Mouse (Mus musculus): ENCODE measurements around the gene Edem1. TPM values are rescaled to one million over a fixed set of nuclear protein-coding genes. Genes with fewer than 3 reads are reported as not detected.

Gene Edem1
- polyA plus RNA-seq (2015; fragmentation: Nextera tagmentation; extraction: Ambion mirVana), result 25.1 TPM in 2 replicates

- H3K4me3 ChIP-seq (replicated peaks), result peak within 1 kb of the TSS; percentile 97
- no peaks in the 10 kb centered on the region for H3K27me3 ChIP-seq
- H3K4me1 ChIP-seq, result peaks cover 19% of the 10 kb centered on the region
- H3K4me2 ChIP-seq, result peak within 1 kb of the TSS; percentile 75
- peak within 1 kb of the TSS; percentile 90 for H3K27ac ChIP-seq
- H3K36me3 ChIP-seq, result peaks cover 12% of the 10 kb centered on the region
- peak within 1 kb of the TSS; percentile 94 for H3K9ac ChIP-seq
- ATAC-seq (replicated peaks; ENCODE audit: low FRiP score), result peak; percentile 99
- H3K9me3 ChIP-seq (replicated peaks), result no peaks in the 10 kb centered on the region
- WGBS, result under 1% methylated on average over 67 of the region's 67 CpGs
Observed at GRCm38 (mm10) chr6:108828234-108828868, at the start of gene Edem1. Gene Edem1 (plus strand): TSS chr6:108828641.

GRCm38 (mm10) chr6:108781865-108782264, 46.6 kb upstream of the Edem1 start:
- ATAC-seq (replicated peaks; ENCODE audit: low FRiP score), result no peak
- H3K4me3 ChIP-seq (replicated peaks), result no peak overlapping the region

DNA sequence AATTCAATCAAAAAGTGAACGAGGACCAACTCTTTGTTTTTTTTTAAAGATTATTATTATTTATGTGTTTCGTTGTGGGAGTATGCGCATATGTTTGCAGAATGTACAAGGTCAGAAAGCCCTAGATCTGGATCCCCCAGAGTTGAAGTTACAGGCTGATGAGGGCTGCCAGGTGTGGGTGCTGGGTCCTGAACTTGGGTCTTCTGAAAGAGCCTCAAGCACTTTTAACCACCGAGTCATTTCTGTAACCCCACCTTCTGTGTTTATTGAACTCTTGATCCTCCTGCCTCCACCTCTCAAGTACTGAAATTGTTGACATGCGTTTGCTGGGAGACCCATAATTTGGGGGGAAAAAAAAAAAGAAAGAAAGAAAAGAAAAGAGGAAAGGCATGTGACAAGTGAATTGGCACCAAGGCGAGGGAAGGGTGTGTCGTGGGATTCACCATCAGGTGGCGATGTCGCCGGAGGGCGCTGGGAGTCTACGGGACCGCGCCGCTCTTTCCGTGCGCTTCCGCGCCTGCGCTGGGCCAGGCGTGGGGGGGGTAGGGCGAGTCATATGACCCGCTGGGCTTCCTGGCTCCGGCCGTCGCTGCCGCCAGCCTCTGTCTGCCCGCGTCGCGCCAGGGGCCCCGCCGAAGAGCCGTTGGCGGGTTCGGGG, 45.8 kb upstream of the Edem1 start, which contains the start of gene Arl8b:
Arl8b (plus strand) TSS at position 574 of the 658 bp plus-strand sequence.
- no peaks in the 10 kb centered on the region for H3K27me3 ChIP-seq
- no peaks in the 10 kb centered on the region for H3K9me3 ChIP-seq (replicated peaks)
- no peaks in the 10 kb centered on the region for H3K36me3 ChIP-seq
- peak within 1 kb of the TSS; percentile 81 for H3K4me2 ChIP-seq
- WGBS, result 10% methylated on average over 36 of the region's 36 CpGs
- peak within 1 kb of the TSS; percentile 87 for H3K27ac ChIP-seq
- H3K4me1 ChIP-seq, result peaks cover 21% of the 10 kb centered on the region
- ATAC-seq (replicated peaks; ENCODE audit: low FRiP score), result peak; percentile 96
- peak within 1 kb of the TSS; percentile 99 for H3K9ac ChIP-seq
- H3K4me3 ChIP-seq (replicated peaks), result peak within 1 kb of the TSS; percentile 100

More at GRCm38 (mm10) chr6:108781865-108782264, 46.6 kb upstream of the Edem1 start:
- Histone ChIP-seq H3K9me3 (replicated peaks) (no peaks in the 10 kb centered on the region), H3K27me3 (no peaks in the 10 kb centered on the region), H3K36me3 (no peaks in the 10 kb centered on the region), H3K27ac (no peak overlapping the region), H3K4me2 (no peak overlapping the region), H3K9ac (no peak overlapping the region), H3K4me1 (peaks cover 21% of the 10 kb centered on the region)
- 73% methylated on average over 6 of the region's 6 CpGs for WGBS

DNA sequence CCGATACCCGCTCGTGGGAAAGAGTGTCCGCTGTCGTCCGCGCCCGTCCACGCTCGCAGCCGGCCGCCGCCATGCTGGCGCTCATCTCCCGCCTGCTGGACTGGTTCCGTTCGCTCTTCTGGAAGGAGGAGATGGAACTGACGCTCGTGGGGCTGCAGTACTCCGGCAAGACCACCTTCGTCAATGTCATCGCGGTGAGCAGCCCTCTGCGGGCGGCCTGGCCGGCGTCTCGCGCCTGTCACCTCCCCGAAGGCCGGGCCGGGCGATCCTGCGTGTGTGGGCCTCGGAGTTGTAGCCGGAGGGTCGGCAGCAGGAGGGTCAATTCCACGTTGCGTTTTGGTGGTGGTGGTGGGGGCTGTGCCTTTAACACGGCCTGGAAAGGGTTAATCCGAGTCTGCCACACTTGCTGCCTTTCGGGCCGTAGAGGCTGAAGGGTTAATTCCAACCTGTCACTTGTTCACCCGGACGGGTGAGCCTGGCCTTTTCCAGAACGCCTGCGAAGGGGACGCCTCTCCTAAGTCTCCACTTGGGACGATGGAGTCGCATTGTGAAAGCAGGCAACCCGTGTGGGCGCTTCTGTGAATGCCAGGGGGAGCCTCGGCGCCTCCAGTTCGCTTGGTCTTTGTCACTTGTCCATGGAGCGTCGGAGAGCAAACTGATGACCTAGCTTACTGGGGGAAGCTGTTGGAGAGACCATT, 45.1 kb upstream of the Edem1 start:
- Histone ChIP-seq H3K4me3 (replicated peaks) (peak overlapping the region; percentile 100), H3K27ac (peak overlapping the region; percentile 87), H3K9ac (peak overlapping the region; percentile 99), H3K27me3 (no peaks in the 10 kb centered on the region), H3K4me1 (peaks cover 21% of the 10 kb centered on the region), H3K4me2 (peak overlapping the region; percentile 81), H3K36me3 (no peaks in the 10 kb centered on the region), H3K9me3 (replicated peaks) (no peaks in the 10 kb centered on the region)
- peak; percentile 79 for ATAC-seq (replicated peaks; ENCODE audit: low FRiP score)
- WGBS, result under 1% methylated on average over 57 of the region's 57 CpGs

- 15% methylated on average over 11 of the region's 11 CpGs for WGBS
- Histone ChIP-seq H3K27ac (peak overlapping the region; percentile 87), H3K4me1 (peaks cover 21% of the 10 kb centered on the region)
Observed at GRCm38 (mm10) chr6:108784056-108784455, 44.4 kb upstream of the Edem1 start.

GRCm38 (mm10) chr6:108784796-108785195, 43.6 kb upstream of the Edem1 start:
- 22% methylated on average over 5 of the region's 5 CpGs for WGBS
- Histone ChIP-seq H3K9ac (no peak overlapping the region), H3K4me2 (peak overlapping the region; percentile 81), H3K27me3 (no peaks in the 10 kb centered on the region), H3K36me3 (no peaks in the 10 kb centered on the region), H3K9me3 (replicated peaks) (no peaks in the 10 kb centered on the region), H3K4me1 (peaks cover 21% of the 10 kb centered on the region), H3K27ac (no peak overlapping the region), H3K4me3 (replicated peaks) (peak overlapping the region; percentile 100)
- ATAC-seq (replicated peaks; ENCODE audit: low FRiP score), result 0 out of 2 replicates have a peak, but pooled peaks have one; percentile 20

More at GRCm38 (mm10) chr6:108784056-108784455, 44.4 kb upstream of the Edem1 start:
- H3K4me2 ChIP-seq, result peak overlapping the region; percentile 81
- peak overlapping the region; percentile 99 for H3K9ac ChIP-seq
- H3K27me3 ChIP-seq, result no peaks in the 10 kb centered on the region
- no peaks in the 10 kb centered on the region for H3K9me3 ChIP-seq (replicated peaks)
- no peak for ATAC-seq (replicated peaks; ENCODE audit: low FRiP score)
- H3K36me3 ChIP-seq, result no peaks in the 10 kb centered on the region
- H3K4me3 ChIP-seq (replicated peaks), result peak overlapping the region; percentile 100

GRCm38 (mm10) chr6:108785551-108785950, 42.9 kb upstream of the Edem1 start:
- no peak for ATAC-seq (replicated peaks; ENCODE audit: low FRiP score)
- Histone ChIP-seq H3K4me2 (peak overlapping the region; percentile 81; the same call in 1 of the 2 replicates), H3K27ac (no peak overlapping the region), H3K9ac (no peak overlapping the region), H3K27me3 (no peaks in the 10 kb centered on the region), H3K4me1 (peaks cover 21% of the 10 kb centered on the region), H3K9me3 (replicated peaks) (no peaks in the 10 kb centered on the region), H3K4me3 (replicated peaks) (no peak overlapping the region), H3K36me3 (no peaks in the 10 kb centered on the region)
- WGBS, result 79% methylated on average over 3 of the region's 3 CpGs

GRCm38 (mm10) chr6:108791498-108791897, 36.9 kb upstream of the Edem1 start:
- Histone ChIP-seq H3K27ac (no peak overlapping the region), H3K27me3 (no peaks in the 10 kb centered on the region), H3K9ac (no peak overlapping the region), H3K4me2 (no peak overlapping the region), H3K9me3 (replicated peaks) (no peaks in the 10 kb centered on the region), H3K4me1 (peaks cover 13% of the 10 kb centered on the region), H3K36me3 (no peaks in the 10 kb centered on the region), H3K4me3 (replicated peaks) (no peak overlapping the region)
- 54% methylated on average over 5 of the region's 5 CpGs for WGBS
- no peak for ATAC-seq (replicated peaks; ENCODE audit: low FRiP score)

GRCm38 (mm10) chr6:108795912-108796311, 32.5 kb upstream of the Edem1 start:
- Histone ChIP-seq H3K9me3 (replicated peaks) (no peaks in the 10 kb centered on the region), H3K4me3 (replicated peaks) (no peak overlapping the region), H3K9ac (no peak overlapping the region), H3K4me2 (no peak overlapping the region), H3K27me3 (no peaks in the 10 kb centered on the region), H3K36me3 (no peaks in the 10 kb centered on the region), H3K27ac (no peak overlapping the region), H3K4me1 (peaks cover 15% of the 10 kb centered on the region)
- ATAC-seq (replicated peaks; ENCODE audit: low FRiP score), result no peak
- WGBS, result 73% methylated on average over 1 of the region's 1 CpGs

GRCm38 (mm10) chr6:108796706-108797105, 31.7 kb upstream of the Edem1 start:
- Histone ChIP-seq H3K9me3 (replicated peaks) (no peaks in the 10 kb centered on the region), H3K27me3 (no peaks in the 10 kb centered on the region), H3K4me3 (replicated peaks) (no peak overlapping the region), H3K9ac (no peak overlapping the region), H3K4me2 (no peak overlapping the region), H3K27ac (no peak overlapping the region), H3K36me3 (no peaks in the 10 kb centered on the region), H3K4me1 (peaks cover 13% of the 10 kb centered on the region)
- 22% methylated on average over 2 of the region's 2 CpGs for whole genome bisulfite sequencing
- ATAC-seq (replicated peaks; ENCODE audit: low FRiP score), result peak; percentile 83

GRCm38 (mm10) chr6:108805194-108805593, 23.2 kb upstream of the Edem1 start:
- Histone ChIP-seq H3K27ac (peak overlapping the region; percentile 75), H3K9ac (no peak overlapping the region), H3K27me3 (no peaks in the 10 kb centered on the region), H3K4me2 (0 out of 2 replicates have a peak overlapping the region, but pooled peaks have one; percentile 9), H3K9me3 (replicated peaks) (no peaks in the 10 kb centered on the region), H3K4me3 (replicated peaks) (no peak overlapping the region), H3K4me1 (peaks cover 20% of the 10 kb centered on the region), H3K36me3 (no peaks in the 10 kb centered on the region)
- 13% methylated on average over 1 of the region's 1 CpGs for whole genome bisulfite sequencing
- peak; percentile 73 for ATAC-seq (replicated peaks; ENCODE audit: low FRiP score)

DNA sequence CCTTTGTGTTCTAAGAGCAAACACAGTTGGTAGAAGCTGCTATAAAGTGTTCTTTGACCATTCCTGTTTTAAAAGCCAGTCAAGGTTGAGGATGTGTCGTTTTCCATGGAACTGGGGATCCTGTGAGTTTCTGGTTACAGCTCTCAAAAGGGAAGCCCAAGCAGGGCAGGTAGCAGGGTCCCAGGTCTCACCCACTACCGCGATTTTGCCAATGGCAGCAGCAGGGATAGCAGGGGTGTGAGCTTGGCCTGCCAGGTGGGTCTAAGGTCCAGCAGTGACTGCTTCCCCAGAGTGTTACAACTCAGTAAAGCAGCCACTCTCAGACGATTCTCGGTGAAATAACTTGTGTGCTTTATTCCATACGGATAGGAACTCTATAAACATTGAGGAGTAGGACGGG, 22.6 kb upstream of the Edem1 start:
- Histone ChIP-seq H3K4me1 (peaks cover 20% of the 10 kb centered on the region), H3K9ac (no peak overlapping the region), H3K27ac (peak overlapping the region; percentile 71), H3K4me2 (no peak overlapping the region), H3K36me3 (no peaks in the 10 kb centered on the region), H3K4me3 (replicated peaks) (no peak overlapping the region), H3K9me3 (replicated peaks) (no peaks in the 10 kb centered on the region), H3K27me3 (no peaks in the 10 kb centered on the region)
- WGBS, result 51% methylated on average over 7 of the region's 7 CpGs
- no peak; the same call in 1 of the 2 replicates for ATAC-seq (replicated peaks; ENCODE audit: low FRiP score)
